8 mouse cellular contexts compared by ENCODE assay signal in genomic region chr19:41933179-41934086, GRCm38 (mm10). TPM values are rescaled to one million over a fixed set of nuclear protein-coding genes. Genes with fewer than 3 reads are reported as not detected.
DNase-seq lines count a peak whose midpoint lies in the region; ATAC-seq lines count a peak whose summit lies in the region.

Gene Exosc1, minus strand, starts transcription at chr19:41933423.
Gene Zdhhc16, plus strand, starts transcription at chr19:41933480.

- ATAC-seq in hindbrain, embryonic 11.5 days (ENCODE audit: low FRiP score): peak; percentile 100

- peak within 1 kb of the TSS; percentile 83 for H3K4me3 ChIP-seq in hindbrain, embryonic 11.5 days (ENCODE audit: low read depth, low read length)

- DNase-seq in Muller cell, postnatal 12 days (ENCODE audit: inconsistent ontology term): peak; percentile 98
- DNase-seq in cerebellum, adult 9-11 months: peak; percentile 99
- DNase-seq in frontal cortex, adult 2 months (ENCODE audit: extremely low spot score in 1 of 2, low spot score in 1 of 2): peak; percentile 99 to 100
- peak; percentile 98 for DNase-seq in hindbrain, embryonic 11.5 days (ENCODE audit: low spot score)
- DNase-seq in layer of hippocampus, postnatal 10 days (ENCODE audit: low spot score in 2 of 2): peak; percentile 98 to 99
- DNase-seq in lung, postnatal 10 days: peak; percentile 99
- peak; percentile 97 for DNase-seq in ovary, postnatal 36 days (ENCODE audit: low spot score)
- peak; percentile 97 for DNase-seq in thymus, postnatal 25 days

- H3K36me3 ChIP-seq in hindbrain, embryonic 11.5 days (ENCODE audit: control insufficient read depth, insufficient read depth, low read length): no peaks in the 10 kb centered on the region

- no peak within 1 kb of the TSS for H3K27ac ChIP-seq in hindbrain, embryonic 11.5 days (ENCODE audit: low read depth, low read length)

- H3K4me2 ChIP-seq in hindbrain, embryonic 11.5 days (replicated peaks; ENCODE audit: low read depth, low read length): peak within 1 kb of the TSS; percentile 74

- under 1% methylated on average over 47 of the region's 47 CpGs for WGBS in hindbrain, embryonic 11.5 days

- H3K9ac ChIP-seq in hindbrain, embryonic 11.5 days (ENCODE audit: low read depth, low read length): peak within 1 kb of the TSS; percentile 76

- no peaks in the 10 kb centered on the region for H3K27me3 ChIP-seq in hindbrain, embryonic 11.5 days (ENCODE audit: control insufficient read depth, insufficient read depth, low read length)

- H3K4me1 ChIP-seq in hindbrain, embryonic 11.5 days (replicated peaks; ENCODE audit: control insufficient read depth, insufficient read depth, low read length): peaks cover 8% of the 10 kb centered on the region

- no peaks in the 10 kb centered on the region for H3K9me3 ChIP-seq in hindbrain, embryonic 11.5 days (ENCODE audit: control insufficient read depth, low read length)

RNA-seq across cellular contexts. Expression of gene Exosc1, which starts in this region (rescaled TPM):
- polyA plus RNA-seq in frontal cortex, adult 2 months (2012; rRNA removed): 25.1 and 28.0 TPM in 2 replicates
- 77.2 and 83.2 TPM in 2 replicates for polyA plus RNA-seq in hindbrain, embryonic 11.5 days (2014; fragmentation: Nextera tagmentation; extraction: Ambion mirVana)
- 10 to 100 TPM; 28.8 to 32.2 TPM for total RNA-seq in layer of hippocampus, postnatal 10 days (2021)

RNA-seq across cellular contexts. Expression of gene Zdhhc16, which starts in this region (rescaled TPM):
- 65.3 and 66.1 TPM in 2 replicates for polyA plus RNA-seq in frontal cortex, adult 2 months (2012; rRNA removed)
- 59.0 and 59.1 TPM in 2 replicates for polyA plus RNA-seq in hindbrain, embryonic 11.5 days (2014; fragmentation: Nextera tagmentation; extraction: Ambion mirVana)
- total RNA-seq in layer of hippocampus, postnatal 10 days (2021): 10 to 100 TPM; 60.2 to 67.4 TPM
